Mouse (Mus musculus) spleen, adult 2 months (tissue): ENCODE results near the gene Mrps17. TPM values are rescaled to one million over a fixed set of nuclear protein-coding genes. Genes with fewer than 3 reads are reported as not detected.

Source experiments
- DNase-seq, 2 experiments: peaks; one replicate each; pipeline versions ENCODE4 v3.0.0 to v3.0.0-alpha.2; 2012 to 2021; ENCODE audit warnings: low spot score in 2 of 2, low read depth in 1 of 2
- H3K27ac ChIP-seq: fragments of 200-500 bp; 2 replicates; pipeline ENCODE4 v1.5.1; 2012; ENCODE audit warnings: low read length, inconsistent platforms; ENCODE audit not compliant: insufficient read depth
- H3K27me3 ChIP-seq: fragments of 200-500 bp; 2 replicates; pipeline ENCODE4 v1.6.1; 2012; ENCODE audit warnings: mild to moderate bottlenecking, moderate library complexity, low read length, inconsistent platforms; ENCODE audit not compliant: control insufficient read depth, insufficient read depth
- H3K36me3 ChIP-seq: fragments of 200-500 bp; 2 replicates; pipeline ENCODE4 v1.6.1; 2012; ENCODE audit warnings: mild to moderate bottlenecking, low read length, inconsistent platforms; ENCODE audit not compliant: control insufficient read depth, insufficient read depth
- H3K4me1 ChIP-seq: fragments of 200-500 bp; 2 replicates; pipeline ENCODE4 v1.6.1; 2011; ENCODE audit warnings: inconsistent platforms; ENCODE audit not compliant: control insufficient read depth, insufficient read depth, insufficient read length
- H3K4me3 ChIP-seq: fragments of 200-500 bp; 2 replicates; pipeline ENCODE4 v1.5.1; 2011; ENCODE audit warnings: mild to moderate bottlenecking, inconsistent platforms; ENCODE audit not compliant: insufficient read depth, insufficient read length; ENCODE audit errors: extremely low read depth
- CTCF ChIP-seq: fragments of 200-500 bp; IDR thresholded peaks from 2 replicates; pipeline ENCODE4 v1.5.1; 2011; ENCODE audit warnings: mild to moderate bottlenecking, inconsistent platforms; ENCODE audit not compliant: insufficient read depth, insufficient read length, insufficient replicate concordance; ENCODE audit errors: extremely low read depth
- POLR2A ChIP-seq: fragments of 200-500 bp; IDR thresholded peaks from 2 replicates; pipeline ENCODE4 v1.6.1; 2011; ENCODE audit warnings: low read depth, low read length, inconsistent platforms
- WGBS: fragments of 180-500 bp; shearing (Covaris S2); methylation state at CpG from one replicate; pipeline ENCODE4 v1.1.7; 2018; 5-methylcytosine and 5-hydroxymethylcytosine counted together
- polyA plus RNA-seq: library from polyadenylated mRNA; depleted of rRNA; stranded (reverse); fragments of >200 nt; gene quantifications from 2 replicates; pipeline ENCODE4 v1.2.3, GENCODE M21; 2012

The Mrps17 gene
- polyA plus RNA-seq, 1 experiment: 34.9 TPM

DNA sequence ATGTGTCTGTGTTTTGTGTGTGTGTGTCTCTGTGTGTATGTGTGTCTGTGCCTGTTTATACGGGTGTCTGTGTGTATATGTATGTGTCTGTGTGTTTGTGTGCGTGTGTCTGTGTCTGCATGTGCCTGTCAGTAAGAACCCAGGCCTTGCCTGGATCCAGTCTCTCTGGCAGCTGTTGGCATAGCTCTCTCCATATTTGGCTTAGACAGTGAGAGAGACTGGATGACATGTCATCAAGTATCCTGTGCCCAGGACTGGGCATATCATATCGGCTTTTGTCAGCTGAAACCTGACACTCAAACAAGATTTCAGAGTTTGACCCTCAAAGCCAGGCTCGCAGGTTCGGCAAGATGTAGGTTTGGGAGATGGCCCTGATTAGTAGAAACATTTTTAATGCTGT, 15.7 kb downstream of the Mrps17 start:
- Histone ChIP-seq H3K27ac (no peak overlapping the region), H3K27me3 (no peaks in the 10 kb centered on the region), H3K4me3 (no peak overlapping the region), H3K4me1 (no peaks in the 10 kb centered on the region), H3K36me3 (no peaks in the 10 kb centered on the region)
- TF ChIP-seq POLR2A: no peak
- TF ChIP-seq CTCF: no peak
- 86% methylated on average over 5 of the region's 5 CpGs for WGBS
- no peak for DNase-seq

GRCm38 (mm10) chr5:129740976-129741375, 25.7 kb downstream of the Mrps17 start:
- H3K36me3 ChIP-seq: peaks cover 7% of the 10 kb centered on the region
- H3K4me3 ChIP-seq: no peak overlapping the region
- DNase-seq: no peak
- no peaks in the 10 kb centered on the region for H3K27me3 ChIP-seq
- H3K27ac ChIP-seq: no peak overlapping the region
- H3K4me1 ChIP-seq: no peaks in the 10 kb centered on the region
- TF ChIP-seq POLR2A: no peak
- no peak for TF ChIP-seq CTCF
- 83% methylated on average over 1 of the region's 1 CpGs for WGBS

- Histone ChIP-seq H3K4me3 (no peak overlapping the region), H3K27ac (no peak overlapping the region)
- no peak for DNase-seq
Observed at GRCm38 (mm10) chr5:129742903-129743488, 27.7 kb downstream of the Mrps17 start.

DNA sequence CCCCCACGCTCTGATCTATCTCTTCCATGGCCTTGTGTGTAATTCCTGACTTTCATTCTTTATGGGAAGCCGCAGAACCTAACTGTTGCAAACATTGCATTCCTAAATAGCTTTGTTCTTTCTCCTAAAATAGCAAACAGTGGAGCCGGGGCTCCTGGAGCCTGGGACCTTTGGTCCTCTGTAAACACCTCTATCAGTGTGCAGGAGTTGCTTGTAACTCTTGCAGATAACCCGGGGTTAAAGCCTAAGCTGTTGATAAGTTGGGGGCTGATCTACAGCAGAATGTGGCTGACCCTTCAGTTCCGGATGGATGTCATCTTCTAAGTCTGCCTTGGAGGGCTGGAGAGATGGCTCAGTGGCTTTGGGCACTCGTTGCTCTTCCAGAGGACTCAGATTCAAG, 28.8 kb downstream of the Mrps17 start:
- Histone ChIP-seq H3K27me3 (no peaks in the 10 kb centered on the region), H3K27ac (no peak overlapping the region), H3K4me1 (no peaks in the 10 kb centered on the region), H3K4me3 (no peak overlapping the region), H3K36me3 (peaks cover 15% of the 10 kb centered on the region)
- WGBS: 82% methylated on average over 6 of the region's 6 CpGs
- TF ChIP-seq CTCF (no peak), POLR2A (no peak)
- no peak for DNase-seq

More at GRCm38 (mm10) chr5:129742903-129743488, 27.7 kb downstream of the Mrps17 start:
- WGBS: 85% methylated on average over 7 of the region's 7 CpGs
- TF ChIP-seq POLR2A: no peak
- no peak for TF ChIP-seq CTCF
- H3K36me3 ChIP-seq: peaks cover 14% of the 10 kb centered on the region
- no peaks in the 10 kb centered on the region for H3K4me1 ChIP-seq
- no peaks in the 10 kb centered on the region for H3K27me3 ChIP-seq

GRCm38 (mm10) chr5:129756886-129757285, 41.6 kb downstream of the Mrps17 start:
- Histone ChIP-seq H3K27me3 (no peaks in the 10 kb centered on the region), H3K4me3 (no peak overlapping the region), H3K27ac (no peak overlapping the region), H3K36me3 (peaks cover 8% of the 10 kb centered on the region), H3K4me1 (no peaks in the 10 kb centered on the region)
- DNase-seq: no peak
- TF ChIP-seq POLR2A: no peak
- no peak for TF ChIP-seq CTCF
- 96% methylated on average over 20 of the region's 20 CpGs for WGBS

GRCm38 (mm10) chr5:129759929-129760480, 44.7 kb downstream of the Mrps17 start:
- 94% methylated on average over 13 of the region's 13 CpGs for WGBS
- H3K27me3 ChIP-seq: no peaks in the 10 kb centered on the region

GRCm38 (mm10) chr5:129761865-129762540, 46.7 kb downstream of the Mrps17 start:
- no peak overlapping the region for H3K27ac ChIP-seq
- H3K4me3 ChIP-seq: no peak overlapping the region
- no peak for DNase-seq
- no peaks in the 10 kb centered on the region for H3K4me1 ChIP-seq
- H3K36me3 ChIP-seq: peaks cover 6% of the 10 kb centered on the region
- 93% methylated on average over 18 of the region's 18 CpGs for WGBS
- no peaks in the 10 kb centered on the region for H3K27me3 ChIP-seq
- TF ChIP-seq POLR2A (no peak), CTCF (no peak)

More at GRCm38 (mm10) chr5:129759929-129760480, 44.7 kb downstream of the Mrps17 start:
- Histone ChIP-seq H3K4me1 (no peaks in the 10 kb centered on the region), H3K36me3 (peaks cover 8% of the 10 kb centered on the region), H3K4me3 (no peak overlapping the region), H3K27ac (no peak overlapping the region)
- TF ChIP-seq POLR2A: no peak
- DNase-seq: no peak
